Mouse (Mus musculus) olfactory bulb, adult 2 months (tissue): ENCODE results near the gene Hnrnph2.

Experiments
- CTCF ChIP-seq: fragments of 200-500 bp; IDR thresholded peaks from 2 replicates; pipeline ENCODE4 v1.5.1; 2012; ENCODE audit warnings: low read depth, mild to moderate bottlenecking, low read length, moderate library complexity; ENCODE audit not compliant: insufficient read depth
- POLR2A ChIP-seq: fragments of 200-500 bp; IDR thresholded peaks from 2 replicates; pipeline ENCODE4 v1.6.1; 2012; ENCODE audit warnings: mild to moderate bottlenecking, low read depth, low read length, moderate library complexity; ENCODE audit not compliant: insufficient read depth

- TF ChIP-seq CTCF (no peak), POLR2A (no peak)
These were observed 20.3 kb upstream of the Hnrnph2 start for GRCm38 (mm10) chrX:134580528-134581305.
